Mouse (Mus musculus) telencephalon, adult 2 months (tissue): Measurements from ENCODE around the gene Col2a1.

Experiments used
- DNase-seq: peaks from one replicate; pipeline ENCODE4 v3.0.0-alpha.2; 2011; ENCODE audit warnings: low read depth, low spot score

The Col2a1 gene

DNA sequence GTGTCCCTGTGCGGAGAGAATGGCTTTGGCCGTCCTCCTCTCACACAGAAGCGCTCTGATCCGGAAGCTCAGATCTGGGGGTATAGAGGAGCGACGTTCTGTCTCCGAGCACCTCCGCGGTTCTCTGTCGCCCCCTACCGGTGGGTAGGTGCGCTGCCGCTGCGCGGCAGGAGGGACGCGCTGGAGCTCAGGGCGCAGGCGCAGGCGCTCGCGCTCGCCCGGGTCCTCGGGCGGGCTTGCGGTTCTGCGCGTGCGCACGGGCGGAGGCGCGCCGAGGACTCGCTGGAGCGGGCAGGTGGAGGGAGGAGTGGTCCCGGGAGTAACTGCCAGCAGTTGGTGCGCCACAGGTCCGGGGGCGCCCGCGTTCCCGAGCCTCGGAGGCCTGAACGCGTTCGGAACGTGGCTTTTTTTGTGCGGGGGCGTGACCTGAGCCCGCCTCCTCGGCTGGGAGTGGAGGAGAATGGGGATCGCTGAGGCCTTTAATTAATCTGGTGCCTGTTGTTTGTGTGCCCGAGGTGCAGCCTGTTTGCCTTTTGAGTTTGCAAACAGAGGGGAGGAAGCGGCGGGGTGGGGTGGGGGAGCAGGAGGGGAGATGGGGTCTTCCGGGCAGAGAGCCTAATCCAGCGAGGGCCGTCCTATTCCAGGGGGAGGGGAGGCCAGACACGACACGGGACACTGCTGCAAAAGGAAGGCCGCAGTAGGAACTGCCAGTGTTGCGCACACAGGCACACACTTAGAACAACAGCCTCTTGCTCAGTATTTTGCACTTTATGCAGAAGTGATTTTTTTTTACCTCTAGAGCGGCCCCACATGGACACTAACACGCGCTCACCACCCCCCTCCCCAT is 40.3 kb downstream of the Col2a1 start, which contains the start of gene Tmem106c:
Gene Tmem106c (plus strand): TSS at position 212 of the 847 bp plus-strand sequence.
- peak; percentile 72 for DNase-seq

DNA sequence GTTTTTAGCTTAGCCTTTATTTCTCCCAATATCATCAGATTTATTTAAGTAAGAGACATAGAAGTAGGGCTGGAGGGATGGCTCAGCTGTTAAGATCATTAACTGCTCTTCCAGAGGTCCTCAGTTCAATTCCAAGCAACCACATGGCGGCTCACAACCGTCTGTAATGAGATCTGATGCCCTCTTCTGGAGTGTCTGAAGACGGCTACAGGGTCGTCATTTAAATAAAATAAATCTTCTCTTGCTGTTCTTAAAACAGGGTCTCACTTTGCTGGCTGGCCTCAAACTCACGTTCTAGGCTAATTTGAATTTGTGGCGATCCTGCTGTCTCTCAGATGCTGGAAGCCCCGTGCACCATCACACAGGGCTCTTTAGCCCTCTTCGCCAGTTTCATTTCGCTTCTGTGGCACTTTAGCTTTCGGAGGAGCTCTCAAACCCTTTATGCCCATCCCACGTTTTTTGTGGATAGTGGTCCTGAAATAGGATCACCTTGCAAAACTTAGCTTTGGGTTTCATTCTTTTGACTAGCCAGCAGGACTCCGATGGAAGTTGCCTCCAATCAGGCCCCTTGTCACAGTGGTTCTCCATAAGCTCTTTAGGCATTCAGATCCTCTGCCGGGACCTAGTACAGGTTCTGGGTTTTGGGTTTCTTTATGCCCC is 41.0 kb downstream of the Col2a1 start:
- DNase-seq = no peak

DNA sequence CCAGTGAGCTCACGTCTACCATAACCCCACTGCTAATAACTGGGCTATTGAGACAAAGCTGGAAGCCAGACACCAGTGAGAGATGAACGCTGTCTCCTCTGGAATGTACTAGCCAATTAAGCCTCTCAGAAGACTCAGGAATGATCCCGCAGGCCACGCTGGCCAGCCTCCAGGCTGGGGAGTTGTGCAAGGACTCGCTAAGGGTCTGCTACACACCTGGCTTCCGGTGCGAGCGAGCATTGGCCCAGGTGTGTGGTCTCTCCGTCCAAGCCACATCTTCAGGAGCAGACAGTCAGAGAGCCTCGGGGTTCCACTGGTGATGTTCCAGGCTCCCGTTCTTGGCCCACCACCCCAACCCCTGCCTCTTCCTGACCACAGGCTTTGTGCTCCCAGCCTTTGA is 48.1 kb downstream of the Col2a1 start:
- no peak for DNase-seq

DNA sequence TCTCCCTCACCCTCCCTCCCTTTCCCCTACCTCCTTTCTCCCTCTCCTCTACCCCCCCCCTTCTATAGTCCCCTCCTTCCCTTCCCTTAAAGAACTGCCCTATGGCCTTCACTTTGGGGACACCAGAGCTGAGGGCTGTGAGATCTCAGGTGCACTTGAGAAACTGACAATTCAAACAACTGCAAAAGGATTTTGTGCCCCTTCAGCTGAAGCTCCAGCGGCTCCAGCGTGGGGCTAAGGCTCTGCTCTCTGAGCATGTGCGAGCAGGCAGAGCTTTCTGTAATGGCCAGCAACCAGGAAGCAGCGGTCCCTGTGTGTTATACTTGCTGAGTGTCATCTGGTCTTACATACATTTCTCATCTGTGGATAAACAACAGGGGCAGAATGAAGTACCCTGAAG is 48.8 kb downstream of the Col2a1 start:
- DNase-seq = no peak

DNA sequence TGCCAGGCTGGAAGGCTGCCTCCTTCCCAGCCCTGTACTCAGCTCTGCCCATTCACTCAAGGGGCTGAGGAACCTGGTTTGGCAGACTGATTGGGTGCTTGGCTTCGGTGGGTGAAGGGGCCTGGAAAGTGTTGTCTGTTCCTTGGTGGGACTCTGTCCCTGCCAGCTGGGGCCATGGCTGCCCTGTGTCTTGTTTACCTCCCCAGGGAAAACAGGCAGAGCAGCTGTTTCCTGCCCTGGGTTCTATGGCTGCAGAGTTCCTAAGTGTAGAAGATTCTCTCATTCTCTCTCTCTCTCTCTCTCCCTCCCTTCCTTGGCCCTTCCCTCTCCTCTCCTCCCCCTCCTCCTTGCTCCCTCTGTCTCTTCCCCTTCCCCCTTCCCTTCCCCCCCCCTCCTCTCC is 49.2 kb downstream of the Col2a1 start:
- no peak for DNase-seq

DNA sequence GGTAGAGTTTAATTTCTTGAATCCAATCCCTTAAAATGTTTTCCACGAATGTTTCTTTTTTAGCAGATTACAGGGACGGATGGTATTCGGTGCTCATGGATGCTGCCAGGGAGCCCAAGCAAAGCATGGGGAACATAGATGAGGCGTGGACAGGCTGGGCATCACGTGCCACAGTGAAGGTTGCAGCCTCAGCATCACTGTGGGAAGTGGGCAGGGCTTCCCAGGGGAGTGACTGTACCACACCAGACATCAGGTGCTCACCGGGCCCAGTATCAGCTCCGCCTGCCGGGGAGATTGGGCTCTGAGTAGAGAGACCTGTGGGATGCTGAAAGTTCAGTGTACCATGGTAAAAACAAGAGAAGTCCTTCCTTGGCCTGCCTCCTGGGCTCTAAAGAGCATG is 49.8 kb downstream of the Col2a1 start:
- no peak for DNase-seq

DNA sequence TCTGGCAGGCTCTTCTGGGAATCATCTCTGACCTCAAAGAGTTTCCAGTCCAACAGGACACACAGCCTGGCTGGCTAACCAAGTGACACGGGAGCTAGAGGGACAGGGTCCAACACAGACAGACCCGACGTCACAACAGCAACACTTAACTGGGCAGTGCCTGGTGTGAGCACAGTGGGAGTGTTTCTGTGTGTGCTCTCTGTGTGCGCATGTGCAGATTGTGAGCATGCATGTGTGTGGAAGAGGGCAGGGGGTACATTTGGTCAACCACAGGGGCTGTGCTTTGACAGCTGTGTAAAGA is 51.7 kb downstream of the Col2a1 start:
- no peak for DNase-seq

DNA sequence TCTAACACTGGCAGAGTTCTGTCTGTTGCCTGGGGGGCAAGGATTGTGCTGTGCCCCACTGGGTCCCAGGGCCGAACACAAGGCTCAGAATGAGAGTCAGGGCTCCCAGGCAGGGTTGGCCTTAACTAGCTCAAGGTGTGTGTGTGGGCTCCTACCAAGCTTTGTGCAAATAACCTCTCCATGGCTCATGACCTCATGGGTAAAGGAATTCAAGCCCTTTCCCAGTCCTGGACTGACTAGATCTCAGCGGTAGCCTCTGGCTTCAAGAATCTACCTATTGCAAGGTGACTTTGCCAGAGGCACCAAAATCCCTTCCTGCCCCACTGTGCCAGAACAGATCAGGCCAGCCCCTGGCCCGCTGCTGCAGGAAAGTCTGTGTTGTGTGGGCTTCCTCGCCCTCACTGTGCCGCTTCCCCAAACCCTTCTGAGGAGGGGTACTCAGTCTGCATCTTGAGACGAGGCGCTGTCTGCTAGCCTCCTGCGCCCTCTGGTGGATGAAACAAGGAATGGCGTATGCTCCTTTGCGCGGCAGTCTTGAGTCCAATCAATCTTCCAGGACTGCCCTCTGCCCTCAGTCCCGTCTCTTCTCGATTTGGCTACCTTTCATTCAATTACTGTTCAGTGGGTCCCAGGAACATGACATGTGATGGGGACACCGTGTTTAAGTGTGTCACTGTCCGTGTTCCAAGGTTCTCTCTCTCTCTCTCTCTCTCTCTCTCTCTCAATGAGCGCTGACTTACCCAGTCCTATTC is 52.2 kb downstream of the Col2a1 start:
- no peak for DNase-seq

DNA sequence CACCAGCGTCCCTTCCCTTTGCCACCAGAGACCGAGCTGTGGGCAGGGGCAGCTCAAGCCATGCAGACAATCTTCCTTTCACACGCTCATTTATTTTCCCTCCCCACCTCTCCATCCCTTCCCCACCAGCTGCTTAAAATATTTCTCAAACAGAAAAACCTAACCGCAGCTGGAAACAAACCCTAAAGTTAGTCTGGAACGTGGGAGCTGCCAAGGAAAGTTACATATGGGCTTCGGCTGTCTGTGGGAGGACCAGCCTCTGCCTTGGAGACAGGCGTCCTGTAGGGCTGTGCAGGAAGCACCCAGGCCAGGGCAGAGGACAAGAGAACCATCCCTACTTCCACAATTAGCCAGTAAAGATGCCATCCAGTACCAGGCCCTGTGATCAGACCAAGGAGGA is 54.3 kb downstream of the Col2a1 start:
- DNase-seq = peak; percentile 48

DNA sequence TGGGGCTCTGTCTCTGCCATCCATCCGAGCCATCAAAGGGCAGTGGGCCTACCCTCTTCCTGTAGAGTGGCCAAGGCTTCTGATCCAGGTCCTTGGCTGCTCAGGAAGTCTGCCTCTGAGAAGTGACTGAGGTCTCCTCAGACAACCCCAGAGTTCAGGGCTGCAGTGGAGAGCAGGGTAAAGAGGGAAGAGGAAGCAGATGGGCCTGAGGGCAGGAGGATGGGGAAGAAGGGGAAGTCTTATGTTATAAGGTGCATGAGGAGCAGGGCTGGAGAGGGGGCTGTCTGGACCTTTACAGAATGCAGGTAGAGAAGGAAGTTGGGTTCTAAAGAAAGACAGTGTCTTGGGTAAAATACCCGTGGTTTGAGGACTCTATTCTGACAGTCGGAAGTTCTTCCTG is 54.8 kb downstream of the Col2a1 start:
- no peak for DNase-seq

DNA sequence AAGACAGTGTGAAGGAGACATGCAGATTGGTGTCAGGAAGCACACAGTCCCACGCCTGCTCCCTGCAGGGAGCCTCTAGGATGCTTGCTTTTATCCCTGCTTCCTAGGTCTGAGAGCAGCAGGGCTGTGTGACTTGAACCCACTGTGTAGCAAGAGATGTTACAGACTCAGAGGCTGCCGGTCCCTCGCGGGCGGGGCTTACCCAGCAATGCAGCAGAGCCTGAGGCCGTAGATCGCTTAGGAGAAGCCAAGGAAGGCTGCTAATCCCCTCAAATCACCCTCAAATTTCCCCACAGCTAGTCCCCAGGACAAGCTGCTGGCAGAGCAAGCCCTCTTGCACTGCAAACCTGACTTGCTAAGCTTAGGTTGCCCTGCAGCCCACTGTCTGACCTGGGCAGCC is 55.8 kb downstream of the Col2a1 start:
- no peak for DNase-seq

DNA sequence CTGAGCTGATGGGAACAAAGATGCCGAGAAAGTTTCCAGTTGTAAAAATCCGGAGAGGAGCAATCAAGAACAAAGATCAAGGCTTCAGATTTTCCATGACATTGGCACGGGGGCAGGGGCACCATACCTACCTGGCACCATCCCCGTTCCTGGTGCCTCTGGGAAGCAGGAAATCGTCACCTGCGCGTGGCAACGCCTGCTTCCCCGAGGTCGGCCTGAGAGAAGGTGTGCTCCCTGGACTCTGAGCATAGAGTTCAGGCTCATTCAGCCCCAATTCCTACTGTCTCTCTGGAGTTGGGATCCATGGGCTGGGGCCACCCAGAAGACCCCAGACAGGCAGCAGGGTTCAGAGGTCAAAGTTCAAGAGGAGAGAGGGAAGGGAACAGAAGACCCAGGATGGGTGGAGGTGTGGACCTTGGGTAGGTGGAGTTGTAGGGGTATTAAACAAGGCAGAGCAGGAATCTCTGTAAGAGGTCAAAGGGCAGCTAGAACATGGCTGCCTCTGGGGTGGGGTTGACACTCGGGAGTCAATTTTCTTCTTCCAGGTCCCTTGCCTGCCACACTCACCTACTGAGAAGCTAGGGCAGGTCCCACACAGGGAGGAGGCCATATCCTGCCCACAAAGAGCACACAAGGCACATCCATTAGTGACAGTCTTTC is 58.7 kb downstream of the Col2a1 start:
- DNase-seq = no peak

DNA sequence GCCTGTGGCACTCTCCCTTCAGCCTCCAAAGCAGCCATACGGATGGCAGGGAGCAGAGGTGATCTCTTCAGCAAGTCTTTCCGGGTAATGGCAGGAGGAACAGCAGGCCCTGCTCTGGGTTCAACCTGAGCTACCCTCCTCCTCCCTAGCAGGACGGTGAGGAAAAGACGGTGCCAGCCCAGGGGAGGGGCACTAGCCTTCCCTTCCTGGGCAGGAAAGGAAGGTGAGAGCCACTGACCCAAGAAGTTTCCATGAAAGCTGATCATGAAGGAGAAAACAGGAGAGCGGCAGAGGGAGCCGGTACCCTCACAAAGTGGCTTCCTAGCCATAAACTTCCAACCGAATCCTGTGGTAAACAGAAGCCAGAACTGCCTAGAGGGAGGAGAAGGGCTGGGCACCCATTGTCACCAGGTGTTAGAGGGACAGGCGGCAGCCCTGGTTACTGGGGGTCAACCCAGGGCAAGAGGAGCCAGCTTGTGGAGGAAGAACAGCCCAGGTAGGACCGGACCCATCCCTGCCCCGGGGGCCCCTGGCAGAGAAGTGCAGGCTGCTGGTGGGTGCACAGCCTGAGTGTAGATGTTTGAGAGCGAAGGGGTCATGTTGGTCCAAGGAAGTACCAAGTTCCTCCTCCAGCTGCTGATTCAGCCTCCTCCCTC is 59.4 kb downstream of the Col2a1 start:
- DNase-seq = no peak

DNA sequence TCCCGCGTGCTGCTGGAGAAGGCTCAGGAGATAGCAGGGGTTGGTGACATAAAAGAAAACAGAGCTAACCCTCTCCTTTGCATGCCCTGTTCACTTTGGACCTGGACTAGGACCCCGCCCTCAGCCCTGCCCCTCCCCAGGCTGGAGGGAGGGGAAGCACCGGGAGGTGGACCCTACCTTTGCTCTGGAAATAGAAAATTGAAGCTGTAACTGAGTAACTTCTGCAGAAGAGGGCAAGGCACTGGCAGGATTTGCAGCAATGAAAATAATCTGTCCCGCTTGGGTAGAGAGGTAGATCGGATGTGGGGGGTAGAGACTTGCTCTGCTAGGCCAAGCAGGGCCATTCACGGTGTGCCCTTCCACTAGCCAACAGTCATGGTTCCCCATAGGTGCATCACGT is 61.1 kb downstream of the Col2a1 start:
- DNase-seq = no peak

DNA sequence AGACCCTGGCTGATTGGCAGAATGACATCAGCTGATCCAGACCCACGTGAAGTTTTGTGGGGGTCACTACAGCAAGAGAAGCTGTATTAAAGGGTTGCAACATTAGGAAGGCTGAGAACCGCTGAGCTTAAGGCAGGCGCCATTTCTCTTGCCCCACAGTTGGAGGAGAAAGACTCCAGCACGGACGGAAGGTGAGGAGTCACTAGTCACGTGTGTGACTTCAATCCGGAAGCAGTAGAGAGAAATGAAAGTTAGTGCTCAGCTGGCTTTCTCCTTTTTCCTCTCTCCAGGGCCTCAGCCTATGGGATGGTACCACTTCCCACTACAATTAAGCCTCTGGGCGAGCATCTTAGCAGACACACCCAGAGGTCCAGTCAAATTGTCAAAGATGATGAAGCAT is 62.0 kb downstream of the Col2a1 start:
- no peak for DNase-seq

DNA sequence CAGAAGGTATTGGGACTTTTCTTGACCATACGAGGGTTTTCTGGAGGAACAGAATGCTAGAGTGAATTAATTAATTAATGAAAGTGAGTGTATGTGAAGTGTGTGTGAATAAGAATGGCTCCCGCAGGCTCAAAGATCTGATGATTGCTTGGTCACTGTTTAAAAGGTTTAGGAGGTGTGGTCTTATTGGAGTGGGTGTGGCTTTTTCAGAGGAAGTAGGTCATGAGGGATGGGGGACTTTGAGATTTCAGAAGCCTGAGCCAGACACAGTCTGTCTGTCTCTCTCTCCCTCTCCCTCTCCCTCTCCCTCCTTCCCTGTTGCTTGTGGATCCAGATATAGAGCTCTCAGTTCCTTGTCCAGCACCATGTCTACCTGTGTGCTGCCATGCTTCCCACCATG is 63.2 kb downstream of the Col2a1 start:
- no peak for DNase-seq

DNA sequence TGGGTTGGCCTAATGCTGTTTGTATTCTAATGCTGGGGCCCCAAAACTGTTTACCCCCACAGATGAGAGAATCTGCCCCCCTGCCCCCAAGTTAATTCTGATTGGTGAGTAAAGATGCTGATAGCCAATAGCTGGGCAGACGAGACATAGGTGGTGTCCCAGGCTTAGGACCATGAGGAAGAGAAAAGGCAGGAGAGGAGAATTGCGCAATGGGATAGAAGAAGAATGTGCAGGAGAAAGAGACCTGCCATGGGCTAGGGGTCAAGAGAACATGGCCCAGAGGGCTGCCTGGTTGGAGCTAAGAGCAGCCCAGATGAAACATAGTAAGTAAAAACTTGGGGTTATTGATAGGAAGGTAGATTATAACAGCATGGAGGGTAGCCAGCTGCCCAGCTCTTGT is 64.4 kb downstream of the Col2a1 start:
- no peak for DNase-seq

DNA sequence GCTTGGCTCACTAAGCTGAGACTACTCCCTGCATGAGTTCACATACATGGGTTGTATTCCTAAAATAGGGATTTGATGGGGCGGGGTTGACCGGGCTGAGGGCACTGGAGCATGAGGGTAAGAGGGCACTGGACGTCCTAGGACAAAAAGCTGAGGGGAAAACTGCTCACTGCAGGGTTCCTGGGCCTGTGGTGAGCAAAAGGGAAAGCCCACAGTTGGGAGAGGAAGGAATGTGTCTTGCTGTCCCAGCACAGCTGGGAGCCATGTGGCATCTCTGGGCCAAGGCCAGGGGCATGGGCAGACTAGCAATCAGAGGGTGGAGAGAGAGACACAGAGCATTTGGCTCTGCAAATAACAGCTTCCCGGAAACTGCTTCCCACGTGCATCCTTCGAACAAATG is 65.9 kb downstream of the Col2a1 start:
- DNase-seq = no peak

DNA sequence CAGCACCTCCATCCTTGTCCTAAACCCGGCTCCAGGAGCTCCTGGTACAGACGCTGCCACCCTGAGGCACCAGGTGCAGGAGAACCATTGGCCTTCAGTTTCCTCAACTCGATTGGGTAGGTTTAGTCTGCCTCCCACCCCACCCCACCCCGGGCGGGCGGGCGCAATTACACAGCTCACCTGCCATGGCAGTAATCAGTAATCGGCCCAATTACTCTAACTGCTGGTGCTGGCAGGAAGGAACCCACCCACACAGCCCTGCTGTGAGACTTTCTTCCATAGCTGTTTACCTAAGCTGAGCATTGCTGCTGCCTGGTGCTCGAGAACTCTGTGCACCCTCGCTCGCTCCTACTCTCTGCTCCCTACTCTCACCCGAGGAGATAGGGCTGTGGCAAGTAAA is 72.1 kb downstream of the Col2a1 start:
- no peak for DNase-seq

DNA sequence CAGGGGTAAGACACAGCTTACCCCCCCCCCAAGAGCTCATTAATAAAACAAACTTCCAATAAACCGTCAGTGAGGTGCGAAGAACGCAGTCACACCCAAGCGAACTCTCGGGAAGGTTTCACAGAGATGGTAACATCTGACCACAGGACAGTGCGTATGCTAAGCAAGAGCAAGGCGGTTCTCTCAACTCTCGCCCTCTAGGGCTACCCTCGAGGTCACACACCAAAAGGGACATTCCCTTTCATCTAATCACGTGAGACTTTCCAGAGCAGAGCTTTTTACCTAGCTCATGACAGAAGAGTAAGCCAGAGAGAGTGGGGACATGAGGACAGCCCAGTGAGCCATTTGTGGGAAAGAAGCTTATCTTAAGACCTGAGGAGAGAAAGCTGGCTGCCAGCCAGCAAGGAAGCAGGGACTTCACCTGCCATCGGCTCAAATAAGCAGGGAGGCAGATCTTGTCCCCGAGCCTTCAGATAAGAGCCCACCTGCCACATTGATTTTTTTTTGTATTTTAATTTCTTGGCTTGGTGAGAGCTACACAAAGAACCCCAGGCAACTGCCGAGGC is 75.2 kb downstream of the Col2a1 start:
- DNase-seq = no peak

DNA sequence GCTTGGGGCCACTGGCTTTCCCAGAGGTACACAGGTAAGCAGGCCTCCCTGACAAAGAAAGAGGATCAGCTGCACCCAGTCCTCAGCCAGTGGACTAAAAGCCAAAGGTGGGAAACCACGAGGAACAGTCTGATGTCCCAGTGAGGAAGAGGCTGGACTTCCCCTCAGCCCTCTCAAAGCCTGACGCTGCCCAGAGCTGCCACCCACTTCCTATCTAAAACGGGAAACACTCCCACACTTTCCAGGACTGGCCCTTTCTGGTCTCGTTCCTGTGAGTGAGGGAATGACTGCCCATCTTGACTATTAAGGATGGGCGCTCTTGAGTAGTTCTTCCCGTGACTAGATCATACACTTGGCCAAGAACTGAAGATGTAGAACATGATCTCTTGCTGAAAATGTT is 76.7 kb downstream of the Col2a1 start:
- DNase-seq = no peak
